Mouse (Mus musculus): Measurements from ENCODE around the gene Atf6. TPM values are rescaled to one million over a fixed set of nuclear protein-coding genes. Genes with fewer than 3 reads are reported as not detected.

Atf6 gene
- 4.7 and 5.5 TPM in 2 replicates for polyA plus RNA-seq (2012; rRNA removed)

DNA sequence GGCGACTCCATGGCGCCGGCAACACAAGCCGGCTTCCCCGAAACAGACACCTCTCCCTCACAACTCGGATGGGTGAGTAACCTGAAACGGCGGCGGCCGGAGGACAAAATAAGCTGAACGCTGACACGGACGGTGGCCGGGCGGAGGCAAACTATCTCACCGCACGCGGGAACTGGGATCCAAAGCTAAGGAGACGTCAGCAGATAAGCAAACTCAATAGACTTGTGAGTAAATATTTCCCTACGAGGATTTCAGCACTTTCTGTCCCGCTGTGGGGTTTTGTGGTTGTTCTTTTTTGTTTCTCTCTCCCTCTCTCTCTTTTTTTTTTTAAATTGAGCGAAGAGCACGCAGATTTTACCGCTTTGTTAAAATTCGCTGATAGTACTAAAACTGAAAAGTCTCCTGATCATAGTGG, at the start of gene Atf6:
Atf6 (minus strand) TSS at position 81 of the 415 bp plus-strand sequence.

DNA sequence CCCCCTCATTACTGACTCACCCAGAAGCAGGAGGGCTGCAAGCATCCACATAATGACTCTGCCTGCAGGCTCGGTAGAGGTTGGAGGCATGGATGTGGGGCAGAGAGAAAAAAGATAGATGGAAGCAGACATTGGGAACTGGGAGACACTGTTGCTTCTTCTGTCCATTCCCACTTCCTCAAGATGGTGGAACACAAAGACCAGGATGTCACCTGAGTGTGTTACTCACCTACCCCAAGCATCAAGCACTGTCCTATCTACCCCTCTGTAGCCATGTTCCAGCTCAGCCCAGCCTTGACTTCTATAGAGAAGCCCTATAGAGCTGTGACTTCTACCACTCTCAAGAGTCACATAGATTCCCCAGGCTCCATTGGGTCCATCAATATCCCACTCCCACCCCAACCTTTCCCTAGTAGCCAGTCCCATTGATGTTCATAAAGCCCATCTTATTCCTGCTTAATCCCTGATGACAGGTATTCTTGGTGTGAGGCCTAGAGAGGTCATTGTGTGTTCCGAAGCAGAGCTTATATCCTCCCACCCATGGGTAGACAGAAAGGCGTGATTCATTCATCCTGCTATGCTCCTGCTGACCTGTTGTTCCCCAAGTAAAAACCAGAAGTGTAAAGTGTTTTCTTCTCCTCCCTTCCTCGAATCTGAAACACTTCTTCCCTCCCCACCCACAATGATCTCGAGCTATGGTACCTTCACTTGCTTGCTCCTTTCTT, 45.5 kb upstream of the Atf6 start, which contains the start of gene Fcrlb:
Fcrlb (minus strand) TSS at position 51 of the 725 bp plus-strand sequence.

DNA sequence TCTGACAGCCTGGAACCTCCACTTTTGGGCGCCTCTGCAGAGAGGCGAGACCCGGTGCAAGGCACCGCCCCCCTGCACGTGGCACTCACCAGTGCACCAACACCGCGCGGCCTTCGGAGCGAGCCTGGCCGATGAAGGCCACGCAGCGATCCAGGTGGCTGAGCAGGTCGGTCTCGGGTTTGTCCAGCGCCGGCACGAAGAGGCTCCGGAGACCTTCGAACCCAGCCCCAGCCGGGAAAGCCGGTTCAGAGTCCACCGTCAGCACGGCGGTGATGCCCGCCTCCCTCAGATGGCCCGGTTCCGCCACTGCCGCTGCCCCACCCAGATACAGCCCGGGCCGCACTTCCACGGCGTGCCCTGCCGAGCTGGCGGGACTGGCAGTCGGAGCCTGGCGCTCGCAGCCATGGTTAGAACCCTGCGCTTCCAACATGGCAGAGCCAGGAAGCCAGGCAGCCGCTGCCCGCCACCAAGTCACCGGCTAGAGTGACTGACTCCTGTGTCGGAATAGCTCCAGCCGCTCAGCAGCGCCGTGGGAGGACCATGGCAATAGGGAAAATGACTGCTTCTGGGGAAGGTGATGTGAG, 17.5 kb upstream of the Atf6 start, which contains the start of the genes Gm26620 and Dusp12:
Gm26620 (plus strand) TSS at position 88 of the 584 bp plus-strand sequence.
Dusp12 (minus strand) TSS at position 563 of the 584 bp plus-strand sequence.

Other genes starting within 250 kb of the Atf6 start
- 0.91 and 0.98 TPM in 2 replicates for gene Olfml2b, start 223.2 kb downstream of the Atf6 start, polyA plus RNA-seq (2012; rRNA removed)
- 0.33 and 0.44 TPM in 2 replicates for gene Gm26620, start 17.3 kb upstream of the Atf6 start, polyA plus RNA-seq (2012; rRNA removed)
- 13.8 and 16.3 TPM in 2 replicates for gene Dusp12, start 17.8 kb upstream of the Atf6 start, polyA plus RNA-seq (2012; rRNA removed)
- gene Fcrlb, start 45.2 kb upstream of the Atf6 start, polyA plus RNA-seq (2012; rRNA removed): 0.03 and 0.09 TPM in 2 replicates
- gene Fcrla, start 59.8 kb upstream of the Atf6 start, polyA plus RNA-seq (2012; rRNA removed): 0.21 and 0.35 TPM in 2 replicates
- gene Fcgr2b, start 108.8 kb upstream of the Atf6 start, polyA plus RNA-seq (2012; rRNA removed): 2.3 and 3.0 TPM in 2 replicates
- gene Fcgr4, start 151.1 kb upstream of the Atf6 start, polyA plus RNA-seq (2012; rRNA removed): 2.2 and 3.8 TPM in 2 replicates
- gene Fcgr3, start 197.2 kb upstream of the Atf6 start, polyA plus RNA-seq (2012; rRNA removed): 14.0 and 18.2 TPM in 2 replicates
- gene Cfap126, start 246.1 kb upstream of the Atf6 start, polyA plus RNA-seq (2012; rRNA removed): 2.0 and 2.2 TPM in 2 replicates

All from liver, embryonic 14 days (tissue).